Mouse (Mus musculus): ENCODE measurements around the gene Cldn9.

The Cldn9 gene

GRCm38 (mm10) chr17:23653324-23653723 is 30.5 kb downstream of the Cldn9 start:
- no peak for DNase-seq (ENCODE audit: low spot score in 2 of 2)

DNA sequence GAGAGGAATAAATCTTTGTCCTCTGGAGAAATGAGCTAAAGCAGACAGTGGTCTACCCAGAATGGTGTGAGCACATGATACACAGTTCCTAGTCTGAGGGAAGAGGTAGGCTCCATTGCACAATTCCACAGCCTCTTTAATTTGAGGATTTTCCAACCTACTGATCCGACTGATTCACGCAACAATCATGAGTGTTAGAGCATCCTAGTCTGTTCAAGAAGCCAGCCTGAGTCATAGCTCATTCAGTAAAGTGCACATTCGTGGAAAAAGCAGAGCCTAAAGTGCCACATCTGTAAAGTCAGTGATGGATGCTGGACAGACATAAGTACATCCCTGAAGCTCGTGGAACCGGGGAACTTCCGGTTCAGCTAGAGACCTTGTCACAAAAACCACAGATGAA is 32.5 kb downstream of the Cldn9 start:
- no peak for DNase-seq (ENCODE audit: low spot score in 2 of 2)

GRCm38 (mm10) chr17:23645894-23646293 is 37.9 kb downstream of the Cldn9 start:
- DNase-seq (ENCODE audit: low spot score in 2 of 2), result no peak

DNA sequence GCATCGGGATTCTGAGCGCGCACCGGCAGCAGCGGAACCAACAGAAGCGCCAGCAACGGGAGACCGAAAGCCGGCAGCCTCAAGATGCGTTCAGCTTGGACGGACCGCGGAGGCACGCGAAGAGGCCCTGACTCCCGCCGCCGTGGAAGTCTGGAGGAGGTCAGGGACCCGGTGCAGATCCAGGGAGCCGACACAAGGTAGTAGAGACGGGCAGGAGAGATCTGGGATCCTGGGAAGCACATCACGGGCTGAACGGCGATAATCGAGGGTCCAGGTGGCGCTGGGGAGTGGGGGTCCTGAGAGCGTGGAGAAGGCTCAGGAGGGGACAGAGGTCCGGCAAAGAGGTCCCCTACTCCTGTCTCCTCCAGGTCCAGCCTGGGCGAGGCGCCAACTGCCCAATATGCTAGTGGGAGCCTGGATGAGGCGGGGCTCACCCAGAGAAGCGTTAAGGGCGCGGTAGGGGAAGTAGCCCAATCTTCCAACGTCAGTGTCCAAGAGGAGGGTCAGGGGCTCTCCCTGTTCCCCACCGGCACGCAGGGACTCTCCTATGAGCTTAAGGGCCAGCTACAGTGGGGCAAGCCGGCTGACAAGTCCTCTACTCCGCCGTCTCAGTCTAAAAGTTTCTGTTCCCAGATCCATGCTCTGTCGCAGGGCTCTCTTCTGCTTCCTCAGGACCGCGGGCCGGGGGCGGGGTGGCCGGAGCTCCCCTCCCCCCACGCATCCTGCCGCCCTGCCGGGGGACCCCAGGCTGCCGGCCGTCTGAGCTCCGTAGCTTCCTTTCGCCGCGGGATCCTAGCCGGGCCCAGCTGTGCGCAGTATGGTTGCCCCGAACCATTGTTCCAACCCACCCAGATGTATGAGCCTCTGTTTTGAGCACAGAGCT is 39.0 kb downstream of the Cldn9 start, which contains the start of gene Mmp25:
Gene Mmp25, minus strand, starts transcription at position 665 of the 883 bp plus-strand sequence.
- DNase-seq (ENCODE audit: low spot score in 2 of 2), result no peak

Measured in cerebellum, postnatal 4 days (tissue).